Mouse (Mus musculus) urinary bladder, postnatal 14 days (tissue): ENCODE results near the gene Pak1ip1.
A peak's percentile ranks its signal among the peaks of the same experiment; 100 is the strongest.

Experiments
- DNase-seq: peaks from one replicate; pipeline ENCODE4 v3.0.0; 2021; ENCODE audit warnings: low spot score

Gene Pak1ip1

GRCm38 (mm10) chr13:41006244-41006643, 5.4 kb downstream of the Pak1ip1 start:
- no peak for DNase-seq

- DNase-seq = no peak
These were observed 7.4 kb downstream of the Pak1ip1 start for GRCm38 (mm10) chr13:41008271-41008670.

GRCm38 (mm10) chr13:41008946-41009345, 8.1 kb downstream of the Pak1ip1 start:
- DNase-seq = no peak

GRCm38 (mm10) chr13:41015829-41016634, 15.2 kb downstream of the Pak1ip1 start, which contains the start of gene Tmem14c:
Gene Tmem14c, plus strand, starts transcription at chr13:41016292.
- peak; percentile 94 for DNase-seq

- DNase-seq = no peak
These were observed 16.1 kb downstream of the Pak1ip1 start for GRCm38 (mm10) chr13:41016797-41017405.

- DNase-seq = no peak
These were observed 17.0 kb downstream of the Pak1ip1 start for GRCm38 (mm10) chr13:41017832-41018231.

GRCm38 (mm10) chr13:41018236-41018635, 17.4 kb downstream of the Pak1ip1 start:
- DNase-seq = no peak

GRCm38 (mm10) chr13:41018756-41019591, 18.2 kb downstream of the Pak1ip1 start:
- DNase-seq = no peak

GRCm38 (mm10) chr13:41020494-41020893, 19.7 kb downstream of the Pak1ip1 start:
- no peak for DNase-seq

- DNase-seq = no peak
These were observed 20.8 kb downstream of the Pak1ip1 start for GRCm38 (mm10) chr13:41021607-41022006.

GRCm38 (mm10) chr13:41022099-41022498, 21.3 kb downstream of the Pak1ip1 start:
- no peak for DNase-seq

- DNase-seq = no peak
These were observed 29.3 kb downstream of the Pak1ip1 start for GRCm38 (mm10) chr13:41030098-41030497.

GRCm38 (mm10) chr13:41042511-41042910, 41.7 kb downstream of the Pak1ip1 start:
- no peak for DNase-seq

- DNase-seq = no peak
These were observed 45.1 kb downstream of the Pak1ip1 start for GRCm38 (mm10) chr13:41045901-41046300.

GRCm38 (mm10) chr13:41047280-41047679, 46.5 kb downstream of the Pak1ip1 start:
- no peak for DNase-seq

GRCm38 (mm10) chr13:41051965-41052364, 51.1 kb downstream of the Pak1ip1 start:
- DNase-seq = no peak
